Mouse (Mus musculus) monocyte, adult 5-6 weeks (primary cell): ENCODE measurements around the gene Etnk2. TPM values are rescaled to one million over a fixed set of nuclear protein-coding genes. Genes with fewer than 3 reads are reported as not detected.
"Not testable (repeated sequence)": the region's sequence is repeated elsewhere in the genome, so short reads cannot be mapped to it uniquely, and the experiment has no call there.

Experiments used
- ATAC-seq: fragments of 153-309, 156-312 bp; replicated peaks from 2 replicates; pipeline ENCODE4 v1.8.0; 2017; ENCODE audit warnings: mild to moderate bottlenecking; ENCODE audit not compliant: low TSS enrichment, insufficient number of reproducible peaks, severe bottlenecking, poor library complexity, low FRiP score
- total RNA-seq: library from RNA; stranded (forward); fragments of 200-1000, 200-491, 200-594 nt; gene quantifications from 3 replicates; pipeline ENCODE4 v1.2.3, GENCODE M21; 2017

Gene Etnk2
- 0.85 to 1.4 TPM in 2 of 3 replicates, not detected in the other for total RNA-seq

- no peak for ATAC-seq
Observed at GRCm38 (mm10) chr1:133363276-133364021, at the start of gene Etnk2. Etnk2 (plus strand) TSS chr1:133363572.

GRCm38 (mm10) chr1:133314364-133314763 is 49.0 kb upstream of the Etnk2 start:
- ATAC-seq: no peak

- no peak for ATAC-seq
Observed at GRCm38 (mm10) chr1:133315775-133316174, 47.6 kb upstream of the Etnk2 start.

GRCm38 (mm10) chr1:133316577-133316976 is 46.8 kb upstream of the Etnk2 start:
- ATAC-seq: no peak

GRCm38 (mm10) chr1:133317149-133317548 is 46.2 kb upstream of the Etnk2 start:
- no peak for ATAC-seq

GRCm38 (mm10) chr1:133321267-133321925 is 42.0 kb upstream of the Etnk2 start, which contains the start of gene Kiss1:
Kiss1 (plus strand) TSS chr1:133321875.
- ATAC-seq: no peak

DNA sequence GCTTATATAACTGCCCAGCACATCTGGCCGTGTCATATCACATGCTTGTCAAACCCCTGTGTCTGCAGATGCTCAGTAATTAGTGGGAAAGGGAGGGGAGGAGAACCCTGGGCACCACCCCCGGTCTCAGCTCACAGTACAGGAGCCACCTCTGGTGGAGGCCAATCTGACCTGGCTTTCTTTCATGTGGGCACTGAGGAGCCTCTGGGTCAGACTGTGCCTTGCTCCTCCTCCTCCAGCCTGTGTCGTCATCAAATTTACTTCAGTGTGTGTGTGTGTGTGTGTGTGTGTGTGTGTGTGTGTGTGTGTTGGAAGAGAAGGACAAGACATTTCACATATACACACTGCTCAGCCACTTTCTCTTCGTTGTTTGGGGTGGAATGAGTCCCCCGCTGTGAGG is 40.0 kb upstream of the Etnk2 start:
- no peak for ATAC-seq

- ATAC-seq: no peak
Observed at GRCm38 (mm10) chr1:133325951-133326350, 37.4 kb upstream of the Etnk2 start.

- ATAC-seq: no peak
Observed at GRCm38 (mm10) chr1:133327094-133327493, 36.3 kb upstream of the Etnk2 start.

GRCm38 (mm10) chr1:133328299-133328795 is 35.0 kb upstream of the Etnk2 start:
- ATAC-seq: no peak

DNA sequence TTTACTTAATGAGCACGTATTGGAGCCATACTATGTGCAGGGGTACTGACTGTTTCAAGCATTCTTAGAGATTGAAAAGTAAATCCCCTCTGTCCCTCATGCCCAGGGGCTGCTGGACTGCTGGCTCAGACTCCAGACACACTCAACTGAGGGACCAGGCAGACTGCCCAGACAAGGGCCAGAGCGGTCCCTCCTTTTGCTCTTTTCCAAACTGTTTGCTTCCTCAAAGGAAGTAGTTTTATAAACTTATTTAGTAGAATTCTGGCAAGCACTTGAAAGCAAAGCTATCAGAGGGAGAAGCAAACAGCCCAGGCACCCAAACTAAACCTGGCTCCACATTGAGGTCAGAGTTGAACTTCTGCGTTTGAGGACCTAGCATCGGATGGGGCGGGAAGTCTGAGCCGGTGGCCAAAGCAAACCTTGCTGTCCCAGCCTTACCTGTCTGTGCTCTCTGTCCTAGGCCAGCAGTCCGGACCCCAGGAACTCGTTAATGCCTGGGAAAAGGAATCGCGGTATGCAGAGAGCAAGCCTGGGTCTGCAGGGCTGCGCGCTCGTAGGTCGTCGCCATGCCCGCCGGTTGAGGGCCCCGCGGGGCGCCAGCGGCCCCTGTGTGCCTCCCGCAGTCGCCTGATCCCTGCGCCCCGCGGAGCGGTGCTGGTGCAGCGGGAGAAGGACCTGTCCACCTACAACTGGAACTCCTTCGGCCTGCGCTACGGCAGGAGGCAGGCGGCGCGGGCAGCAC is 34.3 kb upstream of the Etnk2 start:
- no peak for ATAC-seq

DNA sequence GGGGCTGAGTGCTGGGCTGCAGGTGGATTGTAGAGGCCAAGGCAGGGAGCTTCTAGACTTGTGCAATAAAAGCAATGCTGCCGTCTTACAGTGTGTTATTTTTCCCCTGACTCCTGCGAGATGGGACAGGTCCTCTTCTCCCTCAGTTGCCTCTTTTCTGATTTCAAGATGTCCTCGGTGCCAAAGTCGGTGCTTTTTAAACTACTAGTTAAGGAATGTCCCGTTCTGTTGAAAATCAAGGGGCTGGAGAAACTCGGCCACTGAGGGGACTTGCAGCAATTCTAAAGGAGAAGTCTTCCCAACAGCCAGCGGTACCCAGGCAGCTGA is 33.8 kb upstream of the Etnk2 start:
- no peak for ATAC-seq

DNA sequence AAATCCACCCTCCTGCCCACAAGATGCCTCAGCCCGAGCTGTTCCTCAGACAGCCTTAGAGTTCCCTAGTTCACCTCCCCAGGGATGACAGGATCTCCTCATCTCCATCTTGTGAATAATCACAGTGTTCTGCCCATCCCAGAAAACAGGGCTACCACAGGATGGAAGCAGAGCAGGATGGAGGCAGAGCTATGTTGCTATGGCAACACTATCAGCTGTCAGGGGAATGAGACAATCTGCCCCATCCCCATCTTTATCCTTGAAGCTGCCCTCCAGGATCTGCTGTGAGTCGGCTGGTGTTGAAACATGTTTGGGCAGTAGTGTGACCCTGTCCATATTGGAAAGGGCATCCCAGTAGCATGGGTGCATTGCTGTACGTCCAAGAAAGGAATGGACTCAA is 32.2 kb upstream of the Etnk2 start:
- ATAC-seq: no peak

GRCm38 (mm10) chr1:133332656-133333430 is 30.5 kb upstream of the Etnk2 start:
- ATAC-seq: no peak

GRCm38 (mm10) chr1:133333937-133334336 is 29.4 kb upstream of the Etnk2 start:
- no peak for ATAC-seq

DNA sequence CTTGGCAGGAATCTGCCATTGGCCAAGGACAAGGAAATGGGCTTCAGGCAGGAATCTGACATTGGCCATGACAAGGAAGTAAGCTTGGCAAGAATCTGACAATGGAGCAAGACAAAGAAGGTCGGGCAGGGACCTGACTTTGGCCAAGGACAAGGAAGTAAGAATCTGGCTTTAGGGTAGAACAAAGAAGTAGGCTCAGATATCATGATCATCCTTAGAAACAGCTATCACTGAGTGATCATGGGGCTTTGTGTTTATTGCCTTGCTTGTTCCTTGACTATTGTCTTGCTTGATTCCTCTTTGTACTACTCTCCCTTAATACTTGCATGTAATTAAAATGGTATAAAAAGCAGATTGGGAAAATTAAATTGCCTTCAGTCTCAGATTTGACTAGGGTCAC is 23.0 kb upstream of the Etnk2 start:
- not testable (repeated sequence) for ATAC-seq

DNA sequence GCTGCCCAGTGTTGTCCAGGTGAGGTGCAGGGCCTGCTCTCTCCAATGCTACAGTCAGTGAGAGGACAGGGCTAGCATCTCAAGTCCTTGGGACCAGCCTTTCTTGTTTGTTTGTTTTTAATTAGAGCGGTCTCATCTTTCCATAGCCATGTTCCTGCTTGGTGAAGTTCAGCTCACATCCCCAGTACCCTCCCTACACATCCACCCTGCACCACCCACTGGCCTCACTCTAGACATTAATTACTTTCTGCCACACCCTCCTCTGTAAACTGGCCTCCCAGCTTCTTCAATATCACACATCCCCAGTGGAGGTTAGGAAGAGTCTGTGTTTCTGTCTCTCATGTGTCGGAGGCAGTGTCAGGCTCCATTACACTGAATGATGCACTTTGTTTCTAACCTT is 19.0 kb upstream of the Etnk2 start:
- ATAC-seq: no peak

- ATAC-seq: no peak
Observed at GRCm38 (mm10) chr1:133346531-133346930, 16.8 kb upstream of the Etnk2 start.

DNA sequence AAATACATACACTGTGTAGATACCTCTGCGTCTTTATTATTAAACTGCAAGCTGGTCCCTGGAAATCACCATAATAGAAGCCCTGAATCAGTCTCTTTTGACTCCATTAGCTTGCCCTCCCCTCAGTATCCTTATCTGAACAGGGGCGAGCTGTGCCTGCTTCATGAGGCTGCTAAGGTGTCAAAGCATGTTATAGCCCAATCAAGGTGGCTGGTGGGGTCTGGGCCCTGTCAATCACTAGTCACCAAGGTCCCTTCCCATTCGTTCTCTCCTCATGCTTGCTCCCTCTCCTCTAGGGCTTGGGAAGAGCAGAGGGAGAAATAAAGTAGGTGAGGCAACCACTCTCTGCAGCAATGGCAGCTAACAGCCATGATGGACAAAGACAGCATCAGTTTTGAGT is 16.1 kb upstream of the Etnk2 start:
- no peak for ATAC-seq
